Mouse (Mus musculus) heart, postnatal 0 days (tissue): ENCODE data around the gene Dlgap4. TPM values are rescaled to one million over a fixed set of nuclear protein-coding genes. Genes with fewer than 3 reads are reported as not detected.
A peak's percentile ranks its signal among the peaks of the same experiment; 100 is the strongest.

ENCODE experiments used
- ATAC-seq: fragments of 200-750 bp; cut with Nextera tagmentation; 2 replicates; pipeline ENCODE4 v1.8.0; 2017; ENCODE audit warnings: low read depth, moderate number of reproducible peaks, moderate library complexity; ENCODE audit not compliant: insufficient read depth
- DNase-seq: peaks from one replicate; pipeline ENCODE4 v3.0.0-alpha.2; 2016; ENCODE audit warnings: low spot score
- H3K27ac ChIP-seq: fragments of 300-500 bp; sonication (generic); 2 replicates; pipeline ENCODE4 v1.5.1; 2014; ENCODE audit warnings: low read depth, mild to moderate bottlenecking
- H3K27me3 ChIP-seq: fragments of 300-500 bp; sonication (generic); 2 replicates; pipeline ENCODE4 v1.6.1; 2014; ENCODE audit warnings: low read length, mixed read lengths; ENCODE audit not compliant: control insufficient read depth, insufficient read depth
- H3K36me3 ChIP-seq: fragments of 300-500 bp; sonication (generic); replicated peaks from 2 replicates; pipeline ENCODE4 v1.6.1; 2014; ENCODE audit warnings: low read length, mixed read lengths; ENCODE audit not compliant: control insufficient read depth, insufficient read depth
- H3K4me1 ChIP-seq: fragments of 300-500 bp; sonication (generic); 2 replicates; pipeline ENCODE4 v1.6.1; 2014; ENCODE audit warnings: antibody characterized with exemption; ENCODE audit not compliant: control insufficient read depth, insufficient read depth
- H3K4me2 ChIP-seq: fragments of 300-500 bp; sonication (generic); 2 replicates; pipeline ENCODE4 v1.6.1; 2014; ENCODE audit warnings: low read depth, mild to moderate bottlenecking, low read length, moderate library complexity
- H3K4me3 ChIP-seq: fragments of 300-500 bp; sonication (generic); 2 replicates; pipeline ENCODE4 v1.5.1; 2014; ENCODE audit warnings: low read depth, low read length
- H3K9ac ChIP-seq: fragments of 300-500 bp; sonication (generic); replicated peaks from 2 replicates; pipeline ENCODE4 v1.6.1; 2014; ENCODE audit warnings: low read depth, low read length, mixed read lengths
- H3K9me3 ChIP-seq: fragments of 300-500 bp; sonication (generic); replicated peaks from 2 replicates; pipeline ENCODE4 v1.6.1; 2016; ENCODE audit warnings: low read length; ENCODE audit not compliant: control insufficient read depth
- CTCF ChIP-seq: IDR thresholded peaks from 2 replicates; pipeline ENCODE4 v1.5.1; 2016; ENCODE audit warnings: antibody characterized with exemption, control low read depth, low read depth
- EP300 ChIP-seq: IDR thresholded peaks from 2 replicates; pipeline ENCODE4 v1.6.1; 2016; ENCODE audit warnings: antibody characterized with exemption, low read depth
- WGBS: fragments of 180-500 bp; shearing (Covaris S2); extraction: QIAGEN DNeasy Blood & Tissue Kit; methylation state at CpG from one replicate; pipeline ENCODE4 v1.1.7; 2014; 5-methylcytosine and 5-hydroxymethylcytosine counted together
- polyA plus RNA-seq: library from polyadenylated mRNA; unstranded; fragments of >200 nt; fragmentation: Nextera tagmentation; extraction: Ambion mirVana; gene quantifications from 2 replicates; pipeline ENCODE4 v1.2.1, GENCODE M21; 2015
- total RNA-seq: library from RNA; depleted of rRNA; stranded (reverse); fragments of >200 nt; gene quantifications from 2 replicates; pipeline ENCODE4 v1.2.3, GENCODE M21; 2014; ENCODE audit warnings: low replicate concordance

Gene Dlgap4
- total and polyA plus RNA-seq, 2 experiments from 2014 or later, result 51.3 to 58.5 TPM

- no peak overlapping the region for H3K9ac ChIP-seq
- TF ChIP-seq EP300, result no peak
- TF ChIP-seq CTCF, result peak; percentile 98
- no peaks in the 10 kb centered on the region for H3K4me1 ChIP-seq
- no peak overlapping the region for H3K27ac ChIP-seq
- ATAC-seq, result peak; percentile 37; the same call in 1 of the 2 replicates
- H3K4me2 ChIP-seq, result no peak overlapping the region
- H3K36me3 ChIP-seq, result no peaks in the 10 kb centered on the region
- 21% methylated on average over 6 of the region's 6 CpGs for WGBS
- DNase-seq, result peak; percentile 61
- peaks cover 5% of the 10 kb centered on the region; the same call in 1 of the 2 replicates for H3K27me3 ChIP-seq
- no peaks in the 10 kb centered on the region for H3K9me3 ChIP-seq
- H3K4me3 ChIP-seq, result no peak overlapping the region
Measured at GRCm38 (mm10) chr2:156705473-156705872, 92.0 kb downstream of the Dlgap4 start.

- peaks cover 6% of the 10 kb centered on the region; the same call in 1 of the 2 replicates for H3K36me3 ChIP-seq
- WGBS, result 65% methylated on average over 6 of the region's 6 CpGs
- no peaks in the 10 kb centered on the region for H3K9me3 ChIP-seq
- no peaks in the 10 kb centered on the region for H3K27me3 ChIP-seq
- no peak overlapping the region for H3K4me3 ChIP-seq
- ATAC-seq (no peak), DNase-seq (no peak)
- peak overlapping the region; percentile 56; the same call in 1 of the 2 replicates for H3K4me2 ChIP-seq
- peaks cover 28% of the 10 kb centered on the region for H3K4me1 ChIP-seq
- no peak overlapping the region for H3K27ac ChIP-seq
- TF ChIP-seq CTCF (no peak), EP300 (no peak)
- no peak overlapping the region for H3K9ac ChIP-seq
Measured at GRCm38 (mm10) chr2:156716683-156717082, 103.2 kb downstream of the Dlgap4 start.

- DNase-seq, result peak; percentile 88
- WGBS, result 8% methylated on average over 17 of the region's 17 CpGs
- H3K36me3 ChIP-seq, result peaks cover 6% of the 10 kb centered on the region; the same call in 1 of the 2 replicates
- peak overlapping the region; percentile 13; the same call in 1 of the 2 replicates for H3K4me3 ChIP-seq
- no peaks in the 10 kb centered on the region for H3K9me3 ChIP-seq
- peaks cover 32% of the 10 kb centered on the region for H3K4me1 ChIP-seq
- TF ChIP-seq CTCF (no peak), EP300 (peak; percentile 94)
- H3K27me3 ChIP-seq, result no peaks in the 10 kb centered on the region
- H3K9ac ChIP-seq, result peak overlapping the region; percentile 40; the same call in 1 of the 2 replicates
- peak; percentile 16 for ATAC-seq
- H3K4me2 ChIP-seq, result peak overlapping the region; percentile 56
- peak overlapping the region; percentile 90 for H3K27ac ChIP-seq
Measured at GRCm38 (mm10) chr2:156717320-156718281, 104.1 kb downstream of the Dlgap4 start.

GRCm38 (mm10) chr2:156718793-156719192 lies 105.3 kb downstream of the Dlgap4 start:
- Histone ChIP-seq H3K9ac (no peak overlapping the region), H3K9me3 (no peaks in the 10 kb centered on the region), H3K27me3 (no peaks in the 10 kb centered on the region), H3K4me1 (peaks cover 39% of the 10 kb centered on the region), H3K27ac (peak overlapping the region; percentile 90), H3K36me3 (peaks cover 6% of the 10 kb centered on the region; the same call in 1 of the 2 replicates), H3K4me2 (no peak overlapping the region), H3K4me3 (no peak overlapping the region)
- 30% methylated on average over 5 of the region's 5 CpGs for WGBS
- DNase-seq, result peak; percentile 75
- TF ChIP-seq CTCF (no peak), EP300 (0 out of 2 replicates have a peak, but pooled peaks have one; percentile 18)
- peak; percentile 12; the same call in 1 of the 2 replicates for ATAC-seq

- Histone ChIP-seq H3K4me2 (peak overlapping the region; percentile 76), H3K9ac (peak overlapping the region; percentile 83), H3K4me1 (peaks cover 44% of the 10 kb centered on the region), H3K27me3 (no peaks in the 10 kb centered on the region), H3K9me3 (no peaks in the 10 kb centered on the region), H3K36me3 (peaks cover under 1% of the 10 kb centered on the region; the same call in 1 of the 2 replicates), H3K27ac (peak overlapping the region; percentile 92), H3K4me3 (peak overlapping the region; percentile 79)
- WGBS, result 79% methylated on average over 8 of the region's 8 CpGs
- DNase-seq, result no peak
- ATAC-seq, result no peak
- no peak for TF ChIP-seq CTCF
Measured at GRCm38 (mm10) chr2:156719549-156720312, 106.2 kb downstream of the Dlgap4 start.
